Mouse (Mus musculus): ENCODE results near the gene Esd. TPM values are rescaled to one million over a fixed set of nuclear protein-coding genes. Genes with fewer than 3 reads are reported as not detected.
A peak's percentile ranks its signal among the peaks of the same experiment; 100 is the strongest.

Gene Esd
- polyA plus RNA-seq, 1 experiment = 320 TPM

GRCm38 (mm10) chr14:74731221-74732078 is 647 bp upstream of the Esd start:
- peak overlapping the region; percentile 64 for H3K4me3 ChIP-seq
- peak overlapping the region; percentile 67 for H3K4me2 ChIP-seq (ENCODE audit: low read depth)
- peaks cover 37% of the 10 kb centered on the region for H3K79me2 ChIP-seq (ENCODE audit: control insufficient read depth, insufficient read depth)
- peaks cover 12% of the 10 kb centered on the region for H3K36me3 ChIP-seq (ENCODE audit: control insufficient read depth, insufficient read depth)
- H3ac ChIP-seq (ENCODE audit: control insufficient read depth, insufficient read length) = peak overlapping the region; percentile 55
- no peaks in the 10 kb centered on the region for H3K27me3 ChIP-seq (ENCODE audit: control insufficient read depth, insufficient read depth, insufficient read length)
- TF ChIP-seq TCF3 (IDR thresholded peaks at IDR 0.05; ENCODE audit: insufficient read length, low read depth) = no peak
- no peak for TF ChIP-seq CEBPB (IDR thresholded peaks at IDR 0.05; ENCODE audit: insufficient read depth, poor library complexity, severe bottlenecking)
- no peak for TF ChIP-seq POLR2A (IDR thresholded peaks at IDR 0.05; ENCODE audit: insufficient read length, low read depth)
- no peak for TF ChIP-seq POLR2AphosphoS2 (IDR thresholded peaks at IDR 0.05; ENCODE audit: insufficient read length, low read depth)
- no peak for TF ChIP-seq REST (IDR thresholded peaks at IDR 0.05; ENCODE audit: insufficient read depth, insufficient read length)
- no peak for TF ChIP-seq E2F4 (IDR thresholded peaks at IDR 0.05; ENCODE audit: insufficient read depth)
- TF ChIP-seq TCF12 (IDR thresholded peaks at IDR 0.05; ENCODE audit: insufficient read depth, poor library complexity, severe bottlenecking) = no peak

GRCm38 (mm10) chr14:74733397-74733796 is 1.3 kb downstream of the Esd start:
- H3K36me3 ChIP-seq (ENCODE audit: control insufficient read depth, insufficient read depth) = peaks cover 31% of the 10 kb centered on the region
- peaks cover 38% of the 10 kb centered on the region for H3K79me2 ChIP-seq (ENCODE audit: control insufficient read depth, insufficient read depth)
- H3K4me2 ChIP-seq (ENCODE audit: low read depth) = peak overlapping the region; percentile 73
- no peak overlapping the region for H3ac ChIP-seq (ENCODE audit: control insufficient read depth, insufficient read length)
- H3K27me3 ChIP-seq (ENCODE audit: control insufficient read depth, insufficient read depth, insufficient read length) = no peaks in the 10 kb centered on the region
- peak overlapping the region; percentile 64 for H3K4me3 ChIP-seq
- TF ChIP-seq CEBPB (IDR thresholded peaks at IDR 0.05; ENCODE audit: insufficient read depth, poor library complexity, severe bottlenecking) (0 out of 2 replicates have a peak, but pooled peaks have one; percentile 7), USF1 (IDR thresholded peaks at IDR 0.05; ENCODE audit: low read depth) (no peak)

- H3K36me3 ChIP-seq (ENCODE audit: control insufficient read depth, insufficient read depth) = peaks cover 51% of the 10 kb centered on the region
These were observed 3.4 kb downstream of the Esd start for GRCm38 (mm10) chr14:74735471-74735870.

GRCm38 (mm10) chr14:74736850-74737249 is 4.8 kb downstream of the Esd start:
- TF ChIP-seq MYOD1 (IDR thresholded peaks at IDR 0.05; ENCODE audit: control insufficient read depth in 1 of 3, insufficient read length in 2 of 3, low read depth in 2 of 3) = no peak
- TF ChIP-seq CEBPB (IDR thresholded peaks at IDR 0.05; ENCODE audit: insufficient read depth, poor library complexity, severe bottlenecking) = peak; percentile 68; the same call in 1 of the 2 replicates
- H3K36me3 ChIP-seq (ENCODE audit: control insufficient read depth, insufficient read depth) = peaks cover 62% of the 10 kb centered on the region

More at GRCm38 (mm10) chr14:74735471-74735870, 3.4 kb downstream of the Esd start:
- H3K4me3 ChIP-seq = no peak overlapping the region
- no peak overlapping the region for H3ac ChIP-seq (ENCODE audit: control insufficient read depth, insufficient read length)
- H3K79me2 ChIP-seq (ENCODE audit: control insufficient read depth, insufficient read depth) = peaks cover 38% of the 10 kb centered on the region
- TF ChIP-seq REST (IDR thresholded peaks at IDR 0.05; ENCODE audit: insufficient read depth, insufficient read length) = no peak
- TF ChIP-seq TCF12 (IDR thresholded peaks at IDR 0.05; ENCODE audit: insufficient read depth, poor library complexity, severe bottlenecking) = no peak
- no peak for TF ChIP-seq TCF3 (IDR thresholded peaks at IDR 0.05; ENCODE audit: insufficient read length, low read depth)
- TF ChIP-seq MAX (IDR thresholded peaks at IDR 0.05; ENCODE audit: low read depth) = no peak
- no peak for TF ChIP-seq MYOD1 (IDR thresholded peaks at IDR 0.05; ENCODE audit: control insufficient read depth in 1 of 3, insufficient read length in 2 of 3, low read depth in 2 of 3)
- no peak for TF ChIP-seq POLR2AphosphoS2 (IDR thresholded peaks at IDR 0.05; ENCODE audit: insufficient read length, low read depth)
- TF ChIP-seq E2F4 (IDR thresholded peaks at IDR 0.05; ENCODE audit: insufficient read depth) = no peak
- no peak for TF ChIP-seq SRF (IDR thresholded peaks at IDR 0.05; ENCODE audit: control insufficient read depth, insufficient read length, low read depth)
- TF ChIP-seq USF1 (IDR thresholded peaks at IDR 0.05; ENCODE audit: low read depth) = no peak
- TF ChIP-seq POLR2A (IDR thresholded peaks at IDR 0.05; ENCODE audit: insufficient read length, low read depth) = no peak
- no peaks in the 10 kb centered on the region for H3K27me3 ChIP-seq (ENCODE audit: control insufficient read depth, insufficient read depth, insufficient read length)
- no peak overlapping the region for H3K4me2 ChIP-seq (ENCODE audit: low read depth)

DNA sequence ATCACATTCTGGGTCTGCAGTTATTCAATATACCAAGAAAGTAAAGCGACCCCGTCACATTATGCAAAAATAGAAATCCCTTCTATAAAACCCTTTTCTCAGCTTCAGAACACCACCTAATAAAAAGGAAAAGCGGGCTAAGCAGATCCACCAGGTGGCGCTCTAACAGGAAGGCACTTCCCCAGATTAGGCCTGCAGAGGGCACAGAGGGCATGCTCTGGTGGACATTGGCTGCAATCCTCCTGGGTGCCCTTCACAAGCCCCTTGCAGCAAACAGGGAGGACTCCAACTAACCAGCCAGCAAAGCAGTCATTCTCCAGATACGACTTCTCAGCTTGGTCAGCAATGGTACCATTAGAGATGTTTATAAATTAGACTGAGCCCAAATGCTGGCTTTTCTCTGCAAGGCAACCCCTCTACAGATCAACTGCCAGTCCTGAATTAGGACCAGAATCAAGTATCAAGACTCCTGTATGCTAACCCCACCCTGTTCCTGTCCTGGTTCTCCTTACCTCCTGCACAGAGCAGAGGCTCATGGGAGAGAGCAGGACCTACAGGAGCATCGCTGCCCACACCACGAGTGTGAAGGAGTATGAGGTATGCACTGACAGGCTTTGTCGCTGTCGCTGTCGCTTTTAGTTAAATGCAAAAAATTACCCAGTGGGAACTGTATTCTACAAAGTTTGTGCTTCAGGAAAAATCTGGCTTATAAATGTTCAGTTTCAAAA is 32.3 kb downstream of the Esd start:
- no peaks in the 10 kb centered on the region for H3K79me2 ChIP-seq (ENCODE audit: control insufficient read depth, insufficient read depth)
- no peak overlapping the region for H3K4me2 ChIP-seq (ENCODE audit: low read depth)
- no peaks in the 10 kb centered on the region for H3K27me3 ChIP-seq (ENCODE audit: control insufficient read depth, insufficient read depth, insufficient read length)
- TF ChIP-seq POLR2AphosphoS2 (IDR thresholded peaks at IDR 0.05; ENCODE audit: insufficient read length, low read depth) (no peak), MAX (IDR thresholded peaks at IDR 0.05; ENCODE audit: low read depth) (no peak), E2F4 (IDR thresholded peaks at IDR 0.05; ENCODE audit: insufficient read depth) (no peak), MYOD1 (IDR thresholded peaks at IDR 0.05; ENCODE audit: control insufficient read depth in 1 of 3, insufficient read length in 2 of 3, low read depth in 2 of 3) (no peak), MYOG (IDR thresholded peaks at IDR 0.05; ENCODE audit: control insufficient read depth in 1 of 3, insufficient read depth in 1 of 3, insufficient read length in 2 of 3, low read depth in 2 of 3) (no peak), SRF (IDR thresholded peaks at IDR 0.05; ENCODE audit: control insufficient read depth, insufficient read length, low read depth) (no peak), POLR2A (IDR thresholded peaks at IDR 0.05; ENCODE audit: insufficient read length, low read depth) (no peak), CEBPB (IDR thresholded peaks at IDR 0.05; ENCODE audit: insufficient read depth, poor library complexity, severe bottlenecking) (no peak), USF1 (IDR thresholded peaks at IDR 0.05; ENCODE audit: low read depth) (no peak), TCF12 (IDR thresholded peaks at IDR 0.05; ENCODE audit: insufficient read depth, poor library complexity, severe bottlenecking) (no peak), REST (IDR thresholded peaks at IDR 0.05; ENCODE audit: insufficient read depth, insufficient read length) (no peak), TCF3 (IDR thresholded peaks at IDR 0.05; ENCODE audit: insufficient read length, low read depth) (no peak)
- no peak overlapping the region for H3K4me3 ChIP-seq
- H3K36me3 ChIP-seq (ENCODE audit: control insufficient read depth, insufficient read depth) = peaks cover 8% of the 10 kb centered on the region
- H3ac ChIP-seq (ENCODE audit: control insufficient read depth, insufficient read length) = no peak overlapping the region

More at GRCm38 (mm10) chr14:74736850-74737249, 4.8 kb downstream of the Esd start:
- H3K79me2 ChIP-seq (ENCODE audit: control insufficient read depth, insufficient read depth) = peaks cover 38% of the 10 kb centered on the region
- no peak overlapping the region for H3K4me3 ChIP-seq
- no peak overlapping the region for H3ac ChIP-seq (ENCODE audit: control insufficient read depth, insufficient read length)
- H3K4me2 ChIP-seq (ENCODE audit: low read depth) = no peak overlapping the region
- H3K27me3 ChIP-seq (ENCODE audit: control insufficient read depth, insufficient read depth, insufficient read length) = no peaks in the 10 kb centered on the region

Measured in myocyte (in vitro differentiated cells).